Mouse (Mus musculus) limb, embryonic 12.5 days (tissue): Measurements from ENCODE around the gene Klk1b11. TPM values are rescaled to one million over a fixed set of nuclear protein-coding genes. Genes with fewer than 3 reads are reported as not detected.
"Not testable (repeated sequence)": the region's sequence is repeated elsewhere in the genome, so short reads cannot be mapped to it uniquely, and the experiment has no call there.

Experiments
- ATAC-seq: fragments of 200-750 bp; cut with Nextera tagmentation; 2 replicates; pipeline ENCODE4 v1.8.0; 2017; ENCODE audit warnings: low read depth, moderate TSS enrichment; ENCODE audit not compliant: insufficient number of reproducible peaks, insufficient read depth, low FRiP score, low TSS enrichment
- H3K27ac ChIP-seq: fragments of 300-500 bp; sonication (generic); 2 replicates; pipeline ENCODE4 v1.5.1; 2016; ENCODE audit warnings: mild to moderate bottlenecking, moderate library complexity
- H3K27me3 ChIP-seq: fragments of 300-500 bp; sonication (generic); 2 replicates; pipeline ENCODE4 v1.6.1; 2016; ENCODE audit warnings: mild to moderate bottlenecking, moderate library complexity
- H3K36me3 ChIP-seq: fragments of 300-500 bp; sonication (generic); 2 replicates; pipeline ENCODE4 v1.6.1; 2016; ENCODE audit warnings: mild to moderate bottlenecking, moderate library complexity
- H3K4me1 ChIP-seq: fragments of 300-500 bp; sonication (generic); replicated peaks from 2 replicates; pipeline ENCODE4 v1.6.1; 2016
- H3K4me2 ChIP-seq: fragments of 300-500 bp; sonication (generic); 2 replicates; pipeline ENCODE4 v1.6.1; 2016; ENCODE audit warnings: mild to moderate bottlenecking, moderate library complexity
- H3K4me3 ChIP-seq: fragments of 300-500 bp; sonication (generic); replicated peaks from 2 replicates; pipeline ENCODE4 v1.5.1; 2016; ENCODE audit warnings: mild to moderate bottlenecking
- H3K9ac ChIP-seq: fragments of 300-500 bp; sonication (generic); replicated peaks from 2 replicates; pipeline ENCODE4 v1.6.1; 2016; ENCODE audit warnings: mild to moderate bottlenecking, moderate library complexity
- H3K9me3 ChIP-seq: fragments of 300-500 bp; sonication (generic); 2 replicates; pipeline ENCODE4 v1.6.1; 2016; ENCODE audit warnings: mild to moderate bottlenecking, moderate library complexity
- WGBS: fragments of 180-500 bp; shearing (Covaris S2); methylation state at CpG from one replicate; pipeline ENCODE4 v1.1.7; 2016; 5-methylcytosine and 5-hydroxymethylcytosine counted together
- polyA plus RNA-seq: library from polyadenylated mRNA; unstranded; fragments of >200 nt; fragmentation: Nextera tagmentation; extraction: Ambion mirVana; gene quantifications from 2 replicates; pipeline ENCODE4 v1.2.1, GENCODE M21; 2016

Gene Klk1b11
- polyA plus RNA-seq, result not detected in 2 replicates

- not testable (repeated sequence) for H3K27me3 ChIP-seq, H3K4me1 ChIP-seq, H3K4me3 ChIP-seq, ATAC-seq, H3K9ac ChIP-seq, H3K4me2 ChIP-seq, H3K9me3 ChIP-seq, H3K27ac ChIP-seq, H3K36me3 ChIP-seq
- 75% methylated on average over 4 of the region's 4 CpGs for WGBS
Measured at GRCm38 (mm10) chr7:43995577-43995976, at the start of gene Klk1b11. Gene Klk1b11 (plus strand): TSS chr7:43995877.

- no peaks in the 10 kb centered on the region for H3K9me3 ChIP-seq
- H3K27ac ChIP-seq, result no peak within 1 kb of the TSS
- no peaks in the 10 kb centered on the region for H3K27me3 ChIP-seq
- no peak for ATAC-seq
- H3K4me2 ChIP-seq, result no peak within 1 kb of the TSS
- H3K4me1 ChIP-seq, result no peaks in the 10 kb centered on the region
- H3K4me3 ChIP-seq, result no peak within 1 kb of the TSS
- no peaks in the 10 kb centered on the region for H3K36me3 ChIP-seq
- 62% methylated on average over 2 of the region's 2 CpGs for WGBS
- H3K9ac ChIP-seq, result no peak within 1 kb of the TSS
Measured at GRCm38 (mm10) chr7:43950364-43950763, 45.3 kb upstream of the Klk1b11 start, which contains the start of gene Klk1b8. Gene Klk1b8 (plus strand): TSS chr7:43950664.

- 69% methylated on average over 4 of the region's 4 CpGs for WGBS
- H3K4me1 ChIP-seq, result no peaks in the 10 kb centered on the region
- no peak overlapping the region for H3K4me3 ChIP-seq
- no peaks in the 10 kb centered on the region for H3K36me3 ChIP-seq
- no peak for ATAC-seq
- H3K9ac ChIP-seq, result no peak overlapping the region
- H3K4me2 ChIP-seq, result no peak overlapping the region
- H3K9me3 ChIP-seq, result no peaks in the 10 kb centered on the region
- H3K27ac ChIP-seq, result no peak overlapping the region
- H3K27me3 ChIP-seq, result no peaks in the 10 kb centered on the region
Measured at GRCm38 (mm10) chr7:43952703-43953102, 43.0 kb upstream of the Klk1b11 start.

- Histone ChIP-seq H3K9me3 (no peaks in the 10 kb centered on the region), H3K4me1 (no peaks in the 10 kb centered on the region), H3K36me3 (no peaks in the 10 kb centered on the region), H3K9ac (no peak within 1 kb of the TSS), H3K4me2 (no peak within 1 kb of the TSS), H3K4me3 (no peak within 1 kb of the TSS), H3K27ac (no peak within 1 kb of the TSS), H3K27me3 (peaks cover 7% of the 10 kb centered on the region; the same call in 1 of the 2 replicates)
- 69% methylated on average over 3 of the region's 3 CpGs for WGBS
- no peak for ATAC-seq
Measured at GRCm38 (mm10) chr7:43966451-43966850, 29.2 kb upstream of the Klk1b11 start, which contains the start of gene Klk1b1. Gene Klk1b1 (plus strand): TSS chr7:43966751.

GRCm38 (mm10) chr7:43967058-43967457 is 28.6 kb upstream of the Klk1b11 start:
- Histone ChIP-seq H3K9me3 (no peaks in the 10 kb centered on the region), H3K27ac (no peak overlapping the region), H3K27me3 (peaks cover 7% of the 10 kb centered on the region; the same call in 1 of the 2 replicates), H3K9ac (no peak overlapping the region), H3K4me3 (no peak overlapping the region), H3K4me1 (no peaks in the 10 kb centered on the region), H3K4me2 (no peak overlapping the region), H3K36me3 (no peaks in the 10 kb centered on the region)
- WGBS, result 77% methylated on average over 3 of the region's 3 CpGs
- ATAC-seq, result no peak

GRCm38 (mm10) chr7:43967612-43968011 is 28.1 kb upstream of the Klk1b11 start:
- no peaks in the 10 kb centered on the region for H3K36me3 ChIP-seq
- WGBS, result 84% methylated on average over 2 of the region's 2 CpGs
- no peak for ATAC-seq

GRCm38 (mm10) chr7:43975761-43976160 is 19.9 kb upstream of the Klk1b11 start, which contains the start of gene Klk1b9:
Gene Klk1b9 (plus strand): TSS chr7:43976061.
- not testable (repeated sequence) for H3K9me3 ChIP-seq, H3K4me1 ChIP-seq, H3K9ac ChIP-seq, H3K36me3 ChIP-seq, H3K27me3 ChIP-seq, ATAC-seq, H3K4me2 ChIP-seq, H3K4me3 ChIP-seq, H3K27ac ChIP-seq
- WGBS, result 89% methylated on average over 1 of the region's 1 CpGs

More at GRCm38 (mm10) chr7:43967612-43968011, 28.1 kb upstream of the Klk1b11 start:
- Histone ChIP-seq H3K9me3 (no peaks in the 10 kb centered on the region), H3K4me3 (no peak overlapping the region), H3K27me3 (peaks cover 7% of the 10 kb centered on the region; the same call in 1 of the 2 replicates), H3K4me2 (no peak overlapping the region), H3K4me1 (no peaks in the 10 kb centered on the region), H3K9ac (no peak overlapping the region), H3K27ac (no peak overlapping the region)

- no peak for ATAC-seq
Measured at GRCm38 (mm10) chr7:43985657-43986056, 10.0 kb upstream of the Klk1b11 start.

GRCm38 (mm10) chr7:43994821-43995220 is 856 bp upstream of the Klk1b11 start:
- not testable (repeated sequence) for H3K27ac ChIP-seq, H3K4me1 ChIP-seq, H3K4me2 ChIP-seq, H3K9me3 ChIP-seq, H3K27me3 ChIP-seq, H3K36me3 ChIP-seq, ATAC-seq, H3K4me3 ChIP-seq, H3K9ac ChIP-seq
- 36% methylated on average over 1 of the region's 1 CpGs for WGBS

More at GRCm38 (mm10) chr7:43985657-43986056, 10.0 kb upstream of the Klk1b11 start:
- Histone ChIP-seq H3K4me3 (no peak overlapping the region), H3K27me3 (no peaks in the 10 kb centered on the region), H3K9me3 (no peaks in the 10 kb centered on the region), H3K27ac (no peak overlapping the region), H3K36me3 (no peaks in the 10 kb centered on the region), H3K9ac (no peak overlapping the region), H3K4me2 (no peak overlapping the region), H3K4me1 (no peaks in the 10 kb centered on the region)

GRCm38 (mm10) chr7:44004847-44005246 is 9.2 kb downstream of the Klk1b11 start:
- Histone ChIP-seq H3K4me1 (no peaks in the 10 kb centered on the region), H3K36me3 (no peaks in the 10 kb centered on the region), H3K4me2 (no peak overlapping the region), H3K9me3 (no peaks in the 10 kb centered on the region), H3K27me3 (no peaks in the 10 kb centered on the region), H3K27ac (no peak overlapping the region), H3K4me3 (no peak overlapping the region), H3K9ac (no peak overlapping the region)
- no peak for ATAC-seq

- H3K9me3 ChIP-seq, H3K4me2 ChIP-seq, H3K4me3 ChIP-seq, H3K27ac ChIP-seq, ATAC-seq, H3K9ac ChIP-seq, H3K27me3 ChIP-seq, H3K36me3 ChIP-seq, H3K4me1 ChIP-seq: not testable (repeated sequence)
Measured at GRCm38 (mm10) chr7:44011868-44012267, 16.2 kb downstream of the Klk1b11 start, which contains the start of gene Klk1b26. Gene Klk1b26 (plus strand): TSS chr7:44012168.

- ATAC-seq, H3K9me3 ChIP-seq, H3K27ac ChIP-seq, H3K4me1 ChIP-seq, H3K36me3 ChIP-seq, H3K4me2 ChIP-seq, H3K27me3 ChIP-seq, H3K4me3 ChIP-seq, H3K9ac ChIP-seq: not testable (repeated sequence)
- 79% methylated on average over 6 of the region's 6 CpGs for WGBS
Measured at GRCm38 (mm10) chr7:44014666-44015065, 19.0 kb downstream of the Klk1b11 start.
